Mouse (Mus musculus): ENCODE results near the gene Ptprk. TPM values are rescaled to one million over a fixed set of nuclear protein-coding genes. Genes with fewer than 3 reads are reported as not detected.

Gene Ptprk
- polyA plus RNA-seq, 1 experiment from 2014 or later: 20.0 TPM

- Histone ChIP-seq H3K27ac (no peak overlapping the region), H3K9me3 (replicated peaks) (no peaks in the 10 kb centered on the region), H3K36me3 (ENCODE audit: poor library complexity, severe bottlenecking) (peaks cover 4% of the 10 kb centered on the region; the same call in 1 of the 2 replicates), H3K4me2 (no peak overlapping the region), H3K27me3 (no peaks in the 10 kb centered on the region), H3K9ac (no peak overlapping the region), H3K4me1 (no peaks in the 10 kb centered on the region), H3K4me3 (no peak overlapping the region)
- ATAC-seq: no peak
- WGBS: 94% methylated on average over 3 of the region's 3 CpGs
Measured at GRCm38 (mm10) chr10:28262159-28262558, 187.5 kb downstream of the Ptprk start.

DNA sequence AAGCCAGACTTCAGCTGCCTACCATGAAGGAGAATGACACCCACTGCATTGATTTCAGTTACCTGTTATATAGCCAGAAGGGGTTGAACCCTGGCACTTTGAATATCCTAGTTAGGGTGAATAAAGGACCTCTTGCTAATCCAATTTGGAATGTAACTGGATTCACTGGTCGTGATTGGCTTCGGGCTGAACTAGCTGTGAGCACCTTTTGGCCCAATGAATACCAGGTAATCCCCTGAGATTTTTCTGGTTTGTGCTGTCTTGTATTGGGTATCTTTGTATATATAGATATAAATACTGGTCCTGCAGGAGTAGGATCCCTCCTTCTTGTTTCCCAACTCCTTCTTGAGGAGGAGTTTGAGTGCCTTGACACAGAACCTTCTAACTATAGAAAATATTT is 188.9 kb downstream of the Ptprk start:
- H3K9ac ChIP-seq: no peak overlapping the region
- no peak overlapping the region for H3K27ac ChIP-seq
- H3K9me3 ChIP-seq (replicated peaks): no peaks in the 10 kb centered on the region
- H3K36me3 ChIP-seq (ENCODE audit: poor library complexity, severe bottlenecking): peaks cover 4% of the 10 kb centered on the region; the same call in 1 of the 2 replicates
- WGBS: 81% methylated on average over 2 of the region's 2 CpGs
- no peak for ATAC-seq
- no peaks in the 10 kb centered on the region for H3K27me3 ChIP-seq
- H3K4me3 ChIP-seq: no peak overlapping the region
- no peaks in the 10 kb centered on the region for H3K4me1 ChIP-seq
- no peak overlapping the region for H3K4me2 ChIP-seq

DNA sequence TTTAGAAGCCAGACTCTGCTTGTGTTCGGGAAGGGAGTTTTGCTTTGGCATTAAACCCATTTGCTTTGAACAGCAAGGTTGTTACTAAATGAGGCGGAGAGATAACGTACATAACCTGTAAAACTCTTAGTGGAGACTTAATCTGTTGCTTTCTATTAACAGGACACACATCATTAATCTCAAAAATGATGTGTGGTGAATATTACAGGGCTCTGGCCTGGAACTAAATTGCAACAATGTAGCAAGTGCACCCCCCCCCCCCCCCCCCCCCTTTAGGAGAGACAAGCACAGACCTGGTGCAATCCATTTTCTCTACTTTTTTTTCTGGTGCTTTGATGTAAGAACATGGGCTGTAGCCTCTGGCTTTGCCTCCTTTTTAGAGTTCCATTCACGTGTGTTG is 195.7 kb downstream of the Ptprk start:
- no peak overlapping the region for H3K9ac ChIP-seq
- WGBS: 85% methylated on average over 4 of the region's 4 CpGs
- no peak overlapping the region for H3K27ac ChIP-seq
- ATAC-seq: no peak
- H3K4me2 ChIP-seq: no peak overlapping the region
- H3K4me3 ChIP-seq: no peak overlapping the region
- H3K36me3 ChIP-seq (ENCODE audit: poor library complexity, severe bottlenecking): peaks cover 4% of the 10 kb centered on the region; the same call in 1 of the 2 replicates
- no peaks in the 10 kb centered on the region for H3K4me1 ChIP-seq
- H3K27me3 ChIP-seq: no peaks in the 10 kb centered on the region
- H3K9me3 ChIP-seq (replicated peaks): no peaks in the 10 kb centered on the region

DNA sequence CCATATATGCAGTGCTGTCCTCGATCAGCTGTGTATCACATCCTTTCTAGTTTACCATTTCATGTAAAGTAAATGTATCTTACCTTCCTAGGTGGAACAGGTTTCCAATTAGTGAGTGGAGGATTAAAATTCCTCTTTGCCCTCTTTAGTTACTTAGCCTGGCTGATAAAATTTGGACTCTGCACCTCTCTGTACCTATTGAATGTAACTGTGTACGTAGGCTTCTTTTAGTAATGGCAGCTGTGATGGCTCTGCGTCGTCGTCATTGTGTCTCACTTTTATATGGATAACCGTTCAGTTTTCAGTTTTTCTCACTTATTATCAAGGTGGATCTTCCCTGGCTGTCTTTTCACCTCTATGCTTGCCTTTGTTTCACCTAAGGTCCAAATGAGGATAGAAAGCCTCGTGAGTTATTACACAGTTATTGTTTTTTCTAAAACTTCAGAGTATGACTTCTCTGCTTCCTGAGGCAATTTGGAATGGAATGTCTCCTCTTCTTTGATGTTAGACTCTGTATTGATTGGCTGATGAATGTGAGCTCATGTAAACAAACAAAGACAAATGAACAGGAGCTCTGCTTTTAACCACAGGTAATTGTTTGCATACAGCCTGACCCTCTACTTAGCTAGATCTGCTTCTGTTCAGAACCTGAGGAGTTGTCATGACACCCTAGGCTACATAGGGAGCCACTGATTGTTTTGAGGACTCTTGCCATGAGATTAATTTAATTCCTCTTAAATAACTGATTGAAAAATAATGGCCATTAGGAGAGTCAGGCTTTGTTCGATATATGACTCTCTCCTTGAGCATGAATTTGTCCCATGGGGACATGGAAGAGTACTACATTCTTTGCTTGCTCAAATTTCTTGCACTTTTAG is 197.3 kb downstream of the Ptprk start:
- H3K4me3 ChIP-seq: no peak overlapping the region
- WGBS: 78% methylated on average over 8 of the region's 8 CpGs
- no peak overlapping the region for H3K4me2 ChIP-seq
- H3K9me3 ChIP-seq (replicated peaks): no peaks in the 10 kb centered on the region
- H3K27ac ChIP-seq: no peak overlapping the region
- ATAC-seq: no peak
- H3K27me3 ChIP-seq: no peaks in the 10 kb centered on the region
- H3K9ac ChIP-seq: no peak overlapping the region
- no peaks in the 10 kb centered on the region for H3K36me3 ChIP-seq (ENCODE audit: poor library complexity, severe bottlenecking)
- no peaks in the 10 kb centered on the region for H3K4me1 ChIP-seq

GRCm38 (mm10) chr10:28278757-28279156 is 204.1 kb downstream of the Ptprk start:
- Histone ChIP-seq H3K9ac (no peak overlapping the region), H3K4me1 (no peaks in the 10 kb centered on the region), H3K27me3 (no peaks in the 10 kb centered on the region), H3K27ac (no peak overlapping the region), H3K4me2 (no peak overlapping the region), H3K4me3 (no peak overlapping the region), H3K36me3 (ENCODE audit: poor library complexity, severe bottlenecking) (no peaks in the 10 kb centered on the region), H3K9me3 (replicated peaks) (no peaks in the 10 kb centered on the region)
- 93% methylated on average over 2 of the region's 2 CpGs for WGBS
- no peak for ATAC-seq

GRCm38 (mm10) chr10:28297531-28297930 is 222.9 kb downstream of the Ptprk start:
- H3K9me3 ChIP-seq (replicated peaks): no peaks in the 10 kb centered on the region
- no peak overlapping the region for H3K9ac ChIP-seq
- no peak for ATAC-seq
- H3K4me3 ChIP-seq: no peak overlapping the region
- no peaks in the 10 kb centered on the region for H3K4me1 ChIP-seq
- no peaks in the 10 kb centered on the region for H3K27me3 ChIP-seq
- WGBS: 85% methylated on average over 1 of the region's 1 CpGs
- H3K36me3 ChIP-seq (ENCODE audit: poor library complexity, severe bottlenecking): no peaks in the 10 kb centered on the region
- H3K27ac ChIP-seq: no peak overlapping the region
- H3K4me2 ChIP-seq: no peak overlapping the region

GRCm38 (mm10) chr10:28299207-28299606 is 224.6 kb downstream of the Ptprk start:
- Histone ChIP-seq H3K27ac (no peak overlapping the region), H3K9me3 (replicated peaks) (no peaks in the 10 kb centered on the region), H3K9ac (no peak overlapping the region), H3K4me3 (no peak overlapping the region), H3K36me3 (ENCODE audit: poor library complexity, severe bottlenecking) (no peaks in the 10 kb centered on the region), H3K27me3 (no peaks in the 10 kb centered on the region), H3K4me1 (no peaks in the 10 kb centered on the region), H3K4me2 (no peak overlapping the region)
- 78% methylated on average over 4 of the region's 4 CpGs for WGBS
- ATAC-seq: peak; percentile 48; the same call in 1 of the 2 replicates

- Histone ChIP-seq H3K4me3 (no peak overlapping the region), H3K9me3 (replicated peaks) (no peaks in the 10 kb centered on the region), H3K4me2 (no peak overlapping the region), H3K9ac (no peak overlapping the region), H3K36me3 (ENCODE audit: poor library complexity, severe bottlenecking) (no peaks in the 10 kb centered on the region), H3K4me1 (0 out of 2 replicates have a peak, but pooled peaks cover 4% of the 10 kb centered on the region), H3K27ac (no peak overlapping the region), H3K27me3 (no peaks in the 10 kb centered on the region)
- ATAC-seq: no peak
Measured at GRCm38 (mm10) chr10:28303856-28304255, 229.2 kb downstream of the Ptprk start.

- ATAC-seq: no peak
- no peak overlapping the region for H3K4me2 ChIP-seq
- WGBS: 82% methylated on average over 4 of the region's 4 CpGs
- H3K27ac ChIP-seq: no peak overlapping the region
- H3K4me1 ChIP-seq: 0 out of 2 replicates have a peak, but pooled peaks cover 4% of the 10 kb centered on the region
- H3K9ac ChIP-seq: no peak overlapping the region
- H3K36me3 ChIP-seq (ENCODE audit: poor library complexity, severe bottlenecking): no peaks in the 10 kb centered on the region
- no peaks in the 10 kb centered on the region for H3K9me3 ChIP-seq (replicated peaks)
- no peaks in the 10 kb centered on the region for H3K27me3 ChIP-seq
- H3K4me3 ChIP-seq: no peak overlapping the region
Measured at GRCm38 (mm10) chr10:28304292-28304875, 229.8 kb downstream of the Ptprk start.

GRCm38 (mm10) chr10:28306451-28307086 is 231.9 kb downstream of the Ptprk start:
- Histone ChIP-seq H3K4me2 (no peak overlapping the region), H3K27ac (no peak overlapping the region), H3K9me3 (replicated peaks) (no peaks in the 10 kb centered on the region), H3K4me1 (0 out of 2 replicates have a peak, but pooled peaks cover 4% of the 10 kb centered on the region), H3K36me3 (ENCODE audit: poor library complexity, severe bottlenecking) (no peaks in the 10 kb centered on the region), H3K9ac (no peak overlapping the region), H3K4me3 (no peak overlapping the region), H3K27me3 (no peaks in the 10 kb centered on the region)
- ATAC-seq: no peak
- 54% methylated on average over 6 of the region's 6 CpGs for WGBS

GRCm38 (mm10) chr10:28311369-28311768 is 236.7 kb downstream of the Ptprk start:
- no peak overlapping the region for H3K4me2 ChIP-seq
- no peak for ATAC-seq
- 85% methylated on average over 1 of the region's 1 CpGs for WGBS
- H3K27ac ChIP-seq: no peak overlapping the region
- no peaks in the 10 kb centered on the region for H3K9me3 ChIP-seq (replicated peaks)
- no peaks in the 10 kb centered on the region for H3K27me3 ChIP-seq
- no peaks in the 10 kb centered on the region for H3K36me3 ChIP-seq (ENCODE audit: poor library complexity, severe bottlenecking)
- H3K4me1 ChIP-seq: 0 out of 2 replicates have a peak, but pooled peaks cover 4% of the 10 kb centered on the region
- no peak overlapping the region for H3K4me3 ChIP-seq
- no peak overlapping the region for H3K9ac ChIP-seq

DNA sequence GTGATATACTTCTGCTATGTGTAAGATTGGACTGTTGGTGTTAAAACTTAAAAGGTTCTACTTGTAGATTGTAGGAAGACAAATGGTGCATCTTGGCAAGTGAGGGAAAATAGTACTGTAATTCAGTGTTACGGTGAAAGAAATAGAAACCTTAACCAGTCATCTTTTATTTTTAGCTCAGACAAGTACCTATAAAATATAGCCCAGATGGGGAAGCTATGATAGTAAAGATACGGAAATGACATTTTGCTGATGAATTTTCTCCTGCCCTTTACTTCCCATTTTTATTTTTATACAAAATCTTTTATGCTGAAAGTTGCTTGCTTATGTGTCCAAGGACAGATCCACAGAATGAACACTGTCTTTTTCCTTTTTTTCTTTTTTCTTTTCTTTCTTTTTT is 248.4 kb downstream of the Ptprk start:
- Histone ChIP-seq H3K4me3 (no peak overlapping the region), H3K27ac (no peak overlapping the region), H3K36me3 (ENCODE audit: poor library complexity, severe bottlenecking) (no peaks in the 10 kb centered on the region), H3K9me3 (replicated peaks) (no peaks in the 10 kb centered on the region), H3K27me3 (no peaks in the 10 kb centered on the region), H3K9ac (no peak overlapping the region), H3K4me2 (no peak overlapping the region), H3K4me1 (no peaks in the 10 kb centered on the region)
- WGBS: 90% methylated on average over 2 of the region's 2 CpGs
- ATAC-seq: no peak
